Mouse (Mus musculus): ENCODE results near the gene Chchd6. TPM values are rescaled to one million over a fixed set of nuclear protein-coding genes. Genes with fewer than 3 reads are reported as not detected.

The Chchd6 gene
- polyA plus RNA-seq, 2 experiments: 12.1 to 16.3 TPM

- TF ChIP-seq CTCF (IDR thresholded peaks at IDR 0.05; ENCODE audit: low read depth) (no peak), EP300 (IDR thresholded peaks at IDR 0.05; ENCODE audit: low read depth) (no peak)
- ATAC-seq (ENCODE audit: insufficient read depth): no peak
- H3K36me3 ChIP-seq (replicated peaks; ENCODE audit: control insufficient read depth, insufficient read depth, low read depth): no peaks in the 10 kb centered on the region
- H3K4me3 ChIP-seq (ENCODE audit: insufficient read depth in 1 of 2, low read depth in 2 of 2, low read length in 2 of 2): no peak overlapping the region
- 59% methylated on average over 7 of the region's 7 CpGs for WGBS (ENCODE audit: insufficient replicate concordance)
- H3K9ac ChIP-seq (replicated peaks): no peak overlapping the region
- DNase-seq (ENCODE audit: low read depth in 3 of 3, low spot score in 3 of 3): no peak
- H3K27me3 ChIP-seq (ENCODE audit: control insufficient read depth, insufficient read depth, low read length): no peaks in the 10 kb centered on the region
- H3K9me3 ChIP-seq (ENCODE audit: control insufficient read depth, low read length): no peaks in the 10 kb centered on the region
- peaks cover 0 to 5% of the 10 kb centered on the region in 2 experiments; a peak in 2 of 4 replicates for H3K4me1 ChIP-seq (replicated peaks; ENCODE audit: control insufficient read depth in 2 of 2, insufficient read depth in 2 of 2, low read length in 1 of 2)
- no peak overlapping the region for H3K4me2 ChIP-seq (ENCODE audit: low read depth)
- H3K27ac ChIP-seq: no peak overlapping the region
These were observed 239.8 kb downstream of the Chchd6 start for GRCm38 (mm10) chr6:89355661-89356060.

GRCm38 (mm10) chr6:89354726-89355125, 240.7 kb downstream of the Chchd6 start:
- H3K36me3 ChIP-seq (replicated peaks; ENCODE audit: control insufficient read depth, insufficient read depth, low read depth): no peaks in the 10 kb centered on the region
- H3K9me3 ChIP-seq (ENCODE audit: control insufficient read depth, low read length): no peaks in the 10 kb centered on the region
- TF ChIP-seq CTCF (IDR thresholded peaks at IDR 0.05; ENCODE audit: low read depth): no peak
- no peak for TF ChIP-seq EP300 (IDR thresholded peaks at IDR 0.05; ENCODE audit: low read depth)
- H3K4me2 ChIP-seq (ENCODE audit: low read depth): no peak overlapping the region
- WGBS (ENCODE audit: insufficient replicate concordance): 79% methylated on average over 12 of the region's 12 CpGs
- no peak overlapping the region for H3K4me3 ChIP-seq (ENCODE audit: insufficient read depth in 1 of 2, low read depth in 2 of 2, low read length in 2 of 2)
- ATAC-seq (ENCODE audit: insufficient read depth) (no peak), DNase-seq (ENCODE audit: low read depth in 3 of 3, low spot score in 3 of 3) (no peak)
- H3K27me3 ChIP-seq (ENCODE audit: control insufficient read depth, insufficient read depth, low read length): no peaks in the 10 kb centered on the region
- H3K9ac ChIP-seq (replicated peaks): no peak overlapping the region
- H3K4me1 ChIP-seq (replicated peaks; ENCODE audit: control insufficient read depth in 2 of 2, insufficient read depth in 2 of 2, low read length in 1 of 2): no peaks in the 10 kb centered on the region
- no peak overlapping the region for H3K27ac ChIP-seq

- H3K36me3 ChIP-seq (replicated peaks; ENCODE audit: control insufficient read depth, insufficient read depth, low read depth): no peaks in the 10 kb centered on the region
- no peaks in the 10 kb centered on the region for H3K4me1 ChIP-seq (replicated peaks; ENCODE audit: control insufficient read depth in 2 of 2, insufficient read depth in 2 of 2, low read length in 1 of 2)
- H3K9ac ChIP-seq (replicated peaks): no peak overlapping the region
- no peak overlapping the region for H3K4me3 ChIP-seq (ENCODE audit: insufficient read depth in 1 of 2, low read depth in 2 of 2, low read length in 2 of 2)
- TF ChIP-seq EP300 (IDR thresholded peaks at IDR 0.05; ENCODE audit: low read depth) (no peak), CTCF (IDR thresholded peaks at IDR 0.05; ENCODE audit: low read depth) (no peak)
- no peak for DNase-seq (ENCODE audit: low read depth in 3 of 3, low spot score in 3 of 3)
- H3K27ac ChIP-seq: no peak overlapping the region
- 59% methylated on average over 5 of the region's 5 CpGs for WGBS (ENCODE audit: insufficient replicate concordance)
- ATAC-seq (ENCODE audit: insufficient read depth): no peak
- no peaks in the 10 kb centered on the region for H3K9me3 ChIP-seq (ENCODE audit: control insufficient read depth, low read length)
- H3K4me2 ChIP-seq (ENCODE audit: low read depth): no peak overlapping the region
- no peaks in the 10 kb centered on the region for H3K27me3 ChIP-seq (ENCODE audit: control insufficient read depth, insufficient read depth, low read length)
These were observed 241.4 kb downstream of the Chchd6 start for GRCm38 (mm10) chr6:89354076-89354475.

- H3K4me1 ChIP-seq (replicated peaks; ENCODE audit: control insufficient read depth in 2 of 2, insufficient read depth in 2 of 2, low read length in 1 of 2): no peaks in the 10 kb centered on the region
- no peak overlapping the region for H3K4me2 ChIP-seq (ENCODE audit: low read depth)
- H3K36me3 ChIP-seq (replicated peaks; ENCODE audit: control insufficient read depth, insufficient read depth, low read depth): no peaks in the 10 kb centered on the region
- H3K9me3 ChIP-seq (ENCODE audit: control insufficient read depth, low read length): no peaks in the 10 kb centered on the region
- DNase-seq (ENCODE audit: low read depth in 3 of 3, low spot score in 3 of 3) (no peak), ATAC-seq (ENCODE audit: insufficient read depth) (no peak)
- H3K27ac ChIP-seq: no peak overlapping the region
- H3K9ac ChIP-seq (replicated peaks): no peak overlapping the region
- TF ChIP-seq CTCF (IDR thresholded peaks at IDR 0.05; ENCODE audit: low read depth) (no peak), EP300 (IDR thresholded peaks at IDR 0.05; ENCODE audit: low read depth) (no peak)
- no peaks in the 10 kb centered on the region for H3K27me3 ChIP-seq (ENCODE audit: control insufficient read depth, insufficient read depth, low read length)
- WGBS (ENCODE audit: insufficient replicate concordance): 65% methylated on average over 8 of the region's 8 CpGs
- H3K4me3 ChIP-seq (ENCODE audit: insufficient read depth in 1 of 2, low read depth in 2 of 2, low read length in 2 of 2): no peak overlapping the region
These were observed 242.4 kb downstream of the Chchd6 start for GRCm38 (mm10) chr6:89353101-89353500.

- WGBS (ENCODE audit: insufficient replicate concordance): 76% methylated on average over 5 of the region's 5 CpGs
- DNase-seq (ENCODE audit: low read depth in 3 of 3, low spot score in 3 of 3) (no peak), ATAC-seq (ENCODE audit: insufficient read depth) (no peak)
- Histone ChIP-seq H3K27ac (no peak overlapping the region), H3K9me3 (ENCODE audit: control insufficient read depth, low read length) (no peaks in the 10 kb centered on the region), H3K27me3 (ENCODE audit: control insufficient read depth, insufficient read depth, low read length) (no peaks in the 10 kb centered on the region), H3K4me1 (replicated peaks; ENCODE audit: control insufficient read depth in 2 of 2, insufficient read depth in 2 of 2, low read length in 1 of 2) (no peaks in the 10 kb centered on the region), H3K4me2 (ENCODE audit: low read depth) (no peak overlapping the region), H3K36me3 (replicated peaks; ENCODE audit: control insufficient read depth, insufficient read depth, low read depth) (no peaks in the 10 kb centered on the region), H3K4me3 (ENCODE audit: insufficient read depth in 1 of 2, low read depth in 2 of 2, low read length in 2 of 2) (no peak overlapping the region), H3K9ac (replicated peaks) (no peak overlapping the region)
- no peak for TF ChIP-seq CTCF (IDR thresholded peaks at IDR 0.05; ENCODE audit: low read depth)
- TF ChIP-seq EP300 (IDR thresholded peaks at IDR 0.05; ENCODE audit: low read depth): no peak
These were observed 243.9 kb downstream of the Chchd6 start for GRCm38 (mm10) chr6:89351441-89352137.
